Mouse (Mus musculus) ES-E14 (cell line): Measurements from ENCODE around the gene Adamts14.

Experiments used
- CHD2 ChIP-seq: IDR thresholded peaks from 2 replicates; pipeline ENCODE4 v1.6.1; 2014; ENCODE audit warnings: mild to moderate bottlenecking, low read depth, low read length, inconsistent platforms
- MAFK ChIP-seq: IDR thresholded peaks from 2 replicates; pipeline ENCODE4 v1.6.1; 2014; ENCODE audit warnings: mild to moderate bottlenecking, low read depth, low read length, inconsistent platforms; ENCODE audit not compliant: insufficient read depth
- ZC3H11A ChIP-seq: IDR thresholded peaks from 2 replicates; pipeline ENCODE4 v1.6.1; 2012; ENCODE audit warnings: low read depth, mild to moderate bottlenecking, inconsistent platforms, low read length, borderline replicate concordance
- ZNF384 ChIP-seq: IDR thresholded peaks from 2 replicates; pipeline ENCODE4 v1.6.1; 2012; ENCODE audit warnings: low read depth, low read length, inconsistent platforms

GRCm38 (mm10) chr10:61315324-61315880 lies 42.2 kb upstream of the Adamts14 start:
- TF ChIP-seq ZNF384 (peak; percentile 98), CHD2 (peak; percentile 39; the same call in 1 of the 2 replicates), MAFK (no peak), ZC3H11A (no peak)
